Mouse (Mus musculus): ENCODE results near the gene Mybl2. TPM values are rescaled to one million over a fixed set of nuclear protein-coding genes. Genes with fewer than 3 reads are reported as not detected.

Mybl2 gene
- polyA plus RNA-seq (2015; fragmentation: Nextera tagmentation; extraction: Ambion mirVana): 23.3 and 24.8 TPM in 2 replicates

GRCm38 (mm10) chr2:163054335-163054840 is at the start of gene Mybl2:
Gene Mybl2, plus strand, starts transcription at chr2:163054687.
- H3K9me3 ChIP-seq (replicated peaks): no peaks in the 10 kb centered on the region
- H3K4me2 ChIP-seq (replicated peaks): peak within 1 kb of the TSS; percentile 99
- 0 out of 2 replicates have a peak within 1 kb of the TSS, but pooled peaks have one; percentile 8 for H3K27ac ChIP-seq (replicated peaks)
- peaks cover 18% of the 10 kb centered on the region for H3K4me1 ChIP-seq
- peak within 1 kb of the TSS; percentile 37; the same call in 1 of the 2 replicates for H3K9ac ChIP-seq
- under 1% methylated on average over 48 of the region's 48 CpGs for WGBS
- peak; percentile 100 for ATAC-seq (ENCODE audit: insufficient number of reproducible peaks, low FRiP score, low TSS enrichment, low read depth)
- no peaks in the 10 kb centered on the region for H3K36me3 ChIP-seq
- H3K4me3 ChIP-seq (replicated peaks): peak within 1 kb of the TSS; percentile 73
- H3K27me3 ChIP-seq: no peaks in the 10 kb centered on the region

GRCm38 (mm10) chr2:163007299-163007698 is 47.2 kb upstream of the Mybl2 start:
- H3K4me3 ChIP-seq (replicated peaks): no peak overlapping the region
- 76% methylated on average over 4 of the region's 4 CpGs for WGBS
- H3K27ac ChIP-seq (replicated peaks): no peak overlapping the region
- H3K36me3 ChIP-seq: no peaks in the 10 kb centered on the region
- no peak overlapping the region for H3K4me2 ChIP-seq (replicated peaks)
- H3K27me3 ChIP-seq: no peaks in the 10 kb centered on the region
- no peaks in the 10 kb centered on the region for H3K9me3 ChIP-seq (replicated peaks)
- no peaks in the 10 kb centered on the region for H3K4me1 ChIP-seq
- no peak overlapping the region for H3K9ac ChIP-seq
- no peak for ATAC-seq (ENCODE audit: insufficient number of reproducible peaks, low FRiP score, low TSS enrichment, low read depth)

GRCm38 (mm10) chr2:163016916-163017743 is 37.4 kb upstream of the Mybl2 start, which contains the start of gene Ift52:
Gene Ift52, plus strand, starts transcription at chr2:163017354.
- Histone ChIP-seq H3K4me3 (replicated peaks) (peak within 1 kb of the TSS; percentile 99), H3K36me3 (no peaks in the 10 kb centered on the region), H3K27me3 (no peaks in the 10 kb centered on the region), H3K4me1 (peaks cover 12% of the 10 kb centered on the region; the same call in 1 of the 2 replicates), H3K9me3 (replicated peaks) (no peaks in the 10 kb centered on the region), H3K27ac (replicated peaks) (peak within 1 kb of the TSS; percentile 79), H3K9ac (peak within 1 kb of the TSS; percentile 85), H3K4me2 (replicated peaks) (peak within 1 kb of the TSS; percentile 53)
- peak; percentile 92 for ATAC-seq (ENCODE audit: insufficient number of reproducible peaks, low FRiP score, low TSS enrichment, low read depth)
- under 1% methylated on average over 57 of the region's 57 CpGs for WGBS

- Histone ChIP-seq H3K9ac (no peak overlapping the region), H3K36me3 (peaks cover 83% of the 10 kb centered on the region), H3K4me1 (no peaks in the 10 kb centered on the region), H3K9me3 (replicated peaks) (no peaks in the 10 kb centered on the region), H3K27ac (replicated peaks) (no peak overlapping the region), H3K4me2 (replicated peaks) (no peak overlapping the region), H3K4me3 (replicated peaks) (no peak overlapping the region), H3K27me3 (no peaks in the 10 kb centered on the region)
- no peak for ATAC-seq (ENCODE audit: insufficient number of reproducible peaks, low FRiP score, low TSS enrichment, low read depth)
- 86% methylated on average over 5 of the region's 5 CpGs for WGBS
These were observed 23.2 kb upstream of the Mybl2 start for GRCm38 (mm10) chr2:163031289-163031688.

- Histone ChIP-seq H3K9ac (no peak overlapping the region), H3K4me2 (replicated peaks) (no peak overlapping the region), H3K36me3 (peaks cover 83% of the 10 kb centered on the region), H3K27ac (replicated peaks) (no peak overlapping the region), H3K4me1 (no peaks in the 10 kb centered on the region), H3K4me3 (replicated peaks) (no peak overlapping the region), H3K27me3 (no peaks in the 10 kb centered on the region), H3K9me3 (replicated peaks) (no peaks in the 10 kb centered on the region)
- 85% methylated on average over 2 of the region's 2 CpGs for WGBS
- no peak for ATAC-seq (ENCODE audit: insufficient number of reproducible peaks, low FRiP score, low TSS enrichment, low read depth)
These were observed 22.7 kb upstream of the Mybl2 start for GRCm38 (mm10) chr2:163031757-163032156.

- Histone ChIP-seq H3K27me3 (no peaks in the 10 kb centered on the region), H3K9me3 (replicated peaks) (no peaks in the 10 kb centered on the region), H3K4me3 (replicated peaks) (no peak overlapping the region), H3K27ac (replicated peaks) (no peak overlapping the region), H3K36me3 (peaks cover 83% of the 10 kb centered on the region), H3K9ac (no peak overlapping the region), H3K4me1 (no peaks in the 10 kb centered on the region), H3K4me2 (replicated peaks) (no peak overlapping the region)
- no peak for ATAC-seq (ENCODE audit: insufficient number of reproducible peaks, low FRiP score, low TSS enrichment, low read depth)
- WGBS: 29% methylated on average over 4 of the region's 4 CpGs
These were observed 21.9 kb upstream of the Mybl2 start for GRCm38 (mm10) chr2:163032622-163033021.

GRCm38 (mm10) chr2:163039940-163040339 is 14.5 kb upstream of the Mybl2 start:
- no peak overlapping the region for H3K4me2 ChIP-seq (replicated peaks)
- no peak overlapping the region for H3K4me3 ChIP-seq (replicated peaks)
- H3K4me1 ChIP-seq: no peaks in the 10 kb centered on the region
- H3K9me3 ChIP-seq (replicated peaks): no peaks in the 10 kb centered on the region
- no peak for ATAC-seq (ENCODE audit: insufficient number of reproducible peaks, low FRiP score, low TSS enrichment, low read depth)
- H3K9ac ChIP-seq: no peak overlapping the region
- H3K36me3 ChIP-seq: peaks cover 86% of the 10 kb centered on the region
- 80% methylated on average over 7 of the region's 7 CpGs for WGBS
- H3K27me3 ChIP-seq: no peaks in the 10 kb centered on the region
- no peak overlapping the region for H3K27ac ChIP-seq (replicated peaks)

- ATAC-seq (ENCODE audit: insufficient number of reproducible peaks, low FRiP score, low TSS enrichment, low read depth): no peak
- no peak overlapping the region for H3K27ac ChIP-seq (replicated peaks)
- 3% methylated on average over 10 of the region's 10 CpGs for WGBS
- no peak overlapping the region for H3K9ac ChIP-seq
- H3K9me3 ChIP-seq (replicated peaks): no peaks in the 10 kb centered on the region
- H3K27me3 ChIP-seq: no peaks in the 10 kb centered on the region
- H3K36me3 ChIP-seq: peaks cover 38% of the 10 kb centered on the region
- peak overlapping the region; percentile 29 for H3K4me3 ChIP-seq (replicated peaks)
- peak overlapping the region; percentile 58 for H3K4me2 ChIP-seq (replicated peaks)
- 0 out of 2 replicates have a peak, but pooled peaks cover 5% of the 10 kb centered on the region for H3K4me1 ChIP-seq
These were observed 6.4 kb upstream of the Mybl2 start for GRCm38 (mm10) chr2:163048125-163048524.

- H3K9me3 ChIP-seq (replicated peaks): no peaks in the 10 kb centered on the region
- no peak for ATAC-seq (ENCODE audit: insufficient number of reproducible peaks, low FRiP score, low TSS enrichment, low read depth)
- no peak overlapping the region for H3K27ac ChIP-seq (replicated peaks)
- H3K36me3 ChIP-seq: peaks cover 30% of the 10 kb centered on the region
- H3K4me1 ChIP-seq: peaks cover 12% of the 10 kb centered on the region; the same call in 1 of the 2 replicates
- no peak overlapping the region for H3K4me3 ChIP-seq (replicated peaks)
- H3K9ac ChIP-seq: no peak overlapping the region
- 93% methylated on average over 2 of the region's 2 CpGs for WGBS
- no peak overlapping the region for H3K4me2 ChIP-seq (replicated peaks)
- no peaks in the 10 kb centered on the region for H3K27me3 ChIP-seq
These were observed 5.4 kb upstream of the Mybl2 start for GRCm38 (mm10) chr2:163049116-163049515.

- ATAC-seq (ENCODE audit: insufficient number of reproducible peaks, low FRiP score, low TSS enrichment, low read depth): no peak
- H3K4me2 ChIP-seq (replicated peaks): no peak overlapping the region
- H3K27ac ChIP-seq (replicated peaks): no peak overlapping the region
- H3K4me3 ChIP-seq (replicated peaks): no peak overlapping the region
- 76% methylated on average over 1 of the region's 1 CpGs for WGBS
- H3K9ac ChIP-seq: no peak overlapping the region
- H3K9me3 ChIP-seq (replicated peaks): no peaks in the 10 kb centered on the region
- peaks cover 9% of the 10 kb centered on the region for H3K36me3 ChIP-seq
- peaks cover 23% of the 10 kb centered on the region for H3K4me1 ChIP-seq
- no peaks in the 10 kb centered on the region for H3K27me3 ChIP-seq
These were observed 2.8 kb upstream of the Mybl2 start for GRCm38 (mm10) chr2:163051691-163052090.

GRCm38 (mm10) chr2:163052101-163052500 is 2.4 kb upstream of the Mybl2 start:
- ATAC-seq (ENCODE audit: insufficient number of reproducible peaks, low FRiP score, low TSS enrichment, low read depth): no peak
- 26% methylated on average over 4 of the region's 4 CpGs for WGBS
- no peak overlapping the region for H3K9ac ChIP-seq
- no peak overlapping the region for H3K27ac ChIP-seq (replicated peaks)
- peaks cover 5% of the 10 kb centered on the region for H3K36me3 ChIP-seq
- H3K4me1 ChIP-seq: peaks cover 23% of the 10 kb centered on the region
- no peak overlapping the region for H3K4me3 ChIP-seq (replicated peaks)
- H3K4me2 ChIP-seq (replicated peaks): no peak overlapping the region
- H3K9me3 ChIP-seq (replicated peaks): no peaks in the 10 kb centered on the region
- no peaks in the 10 kb centered on the region for H3K27me3 ChIP-seq

Measured in embryonic facial prominence, embryonic 15.5 days (tissue).